Mouse (Mus musculus) MEL (cell line): ENCODE measurements around the gene Scnn1a. TPM values are rescaled to one million over a fixed set of nuclear protein-coding genes. Genes with fewer than 3 reads are reported as not detected.

Experiments used
- DNase-seq: peaks from one replicate; pipeline ENCODE4 v3.0.0; 2011; ENCODE audit warnings: low read depth, low spot score
- H3K27ac ChIP-seq: 2 replicates; pipeline ENCODE4 v1.5.1; 2012; ENCODE audit warnings: low read depth, mild to moderate bottlenecking, control low read depth, low read length, moderate library complexity; ENCODE audit not compliant: control insufficient read depth
- H3K27me3 ChIP-seq, 2 experiments: fragments of 150-350 bp in 1 of 2; sonication (generic) in 1 of 2; 2 replicates each; pipeline ENCODE4 v1.6.1; 2012; ENCODE audit warnings: low read length in 2 of 2, mild to moderate bottlenecking in 2 of 2, improper control_type of control experiment in 1 of 2, moderate library complexity in 1 of 2; ENCODE audit not compliant: insufficient read depth in 2 of 2, control insufficient read depth in 1 of 2
- H3K36me3 ChIP-seq, 2 experiments: 2 replicates each; pipeline ENCODE4 v1.6.1; 2012 to 2014; ENCODE audit warnings: low read length in 2 of 2, improper control_type of control experiment in 1 of 2, inconsistent platforms in 1 of 2, mild to moderate bottlenecking in 1 of 2; ENCODE audit not compliant: insufficient read depth in 2 of 2, control insufficient read depth in 1 of 2
- H3K4me1 ChIP-seq, 2 experiments: fragments of 150-350 bp in 1 of 2; sonication (generic) in 1 of 2; 2 replicates each; pipeline ENCODE4 v1.6.1; 2012; ENCODE audit warnings: low read length in 2 of 2, improper control_type of control experiment in 1 of 2, mild to moderate bottlenecking in 1 of 2; ENCODE audit not compliant: insufficient read depth in 2 of 2, control insufficient read depth in 1 of 2
- H3K4me3 ChIP-seq, 2 experiments: fragments of 150-350 bp in 1 of 2; sonication (generic) in 1 of 2; 2 replicates each; pipeline ENCODE4 v1.5.1; 2012; ENCODE audit warnings: low read depth in 2 of 2, low read length in 2 of 2, mild to moderate bottlenecking in 2 of 2, moderate library complexity in 2 of 2, control low read depth in 1 of 2, improper control_type of control experiment in 1 of 2; ENCODE audit not compliant: control insufficient read depth in 1 of 2, insufficient read depth in 1 of 2
- H3K79me2 ChIP-seq: 2 replicates; pipeline ENCODE4 v1.6.1; 2012; ENCODE audit warnings: mild to moderate bottlenecking, low read length, moderate library complexity; ENCODE audit not compliant: control insufficient read depth, poor library complexity, insufficient read depth
- H3K9ac ChIP-seq: 2 replicates; pipeline ENCODE4 v1.6.1; 2012; ENCODE audit warnings: low read depth, mild to moderate bottlenecking, control low read depth, low read length, moderate library complexity; ENCODE audit not compliant: control insufficient read depth, poor library complexity, severe bottlenecking
- H3K9me3 ChIP-seq: fragments of 150-350 bp; sonication (generic); replicated peaks from 2 replicates; pipeline ENCODE4 v1.6.1; 2012; ENCODE audit warnings: mild to moderate bottlenecking, low read length, improper control_type of control experiment, moderate library complexity; ENCODE audit not compliant: insufficient read depth
- CHD1 ChIP-seq: IDR thresholded peaks from 2 replicates; pipeline ENCODE4 v1.6.1; 2012; ENCODE audit warnings: low read depth, mild to moderate bottlenecking, inconsistent platforms, low read length, improper control_type of control experiment
- E2F4 ChIP-seq: IDR thresholded peaks from 2 replicates; pipeline ENCODE4 v1.6.1; 2011; ENCODE audit warnings: low read depth, low read length, improper control_type of control experiment, borderline replicate concordance
- ETS1 ChIP-seq: IDR thresholded peaks from 2 replicates; pipeline ENCODE4 v1.6.1; 2012; ENCODE audit warnings: low read depth, mild to moderate bottlenecking, inconsistent platforms, low read length, improper control_type of control experiment, moderate library complexity
- GABPA ChIP-seq: IDR thresholded peaks from 2 replicates; pipeline ENCODE4 v1.6.1; 2012; ENCODE audit warnings: low read depth, mild to moderate bottlenecking, inconsistent platforms, low read length, improper control_type of control experiment, moderate library complexity
- GATA1 ChIP-seq: IDR thresholded peaks from 2 replicates; pipeline ENCODE4 v1.6.1; 2011; ENCODE audit warnings: low read depth, low read length, improper control_type of control experiment
- MEF2A ChIP-seq: IDR thresholded peaks from 2 replicates; pipeline ENCODE4 v1.6.1; 2014; ENCODE audit warnings: low read depth, mild to moderate bottlenecking, inconsistent platforms, low read length, improper control_type of control experiment; ENCODE audit not compliant: poor library complexity, insufficient replicate concordance, severe bottlenecking; ENCODE audit errors: extremely low read depth
- MXI1 ChIP-seq: IDR thresholded peaks from 2 replicates; pipeline ENCODE4 v1.6.1; 2011; ENCODE audit warnings: mild to moderate bottlenecking, low read depth, low read length, improper control_type of control experiment
- MYB ChIP-seq: IDR thresholded peaks from 2 replicates; pipeline ENCODE4 v1.6.1; 2011; ENCODE audit warnings: mild to moderate bottlenecking, low read depth, low read length, improper control_type of control experiment
- NELFE ChIP-seq: IDR thresholded peaks from 2 replicates; pipeline ENCODE4 v1.6.1; 2011; ENCODE audit warnings: low read depth, low read length, improper control_type of control experiment
- POLR2A ChIP-seq, 2 experiments: IDR thresholded peaks; 2 replicates each; pipeline ENCODE4 v1.6.1; 2011 to 2012; ENCODE audit warnings: low read length in 2 of 2, mild to moderate bottlenecking in 2 of 2, control low read depth in 1 of 2, improper control_type of control experiment in 1 of 2, low read depth in 1 of 2, moderate library complexity in 1 of 2; ENCODE audit not compliant: control insufficient read depth in 1 of 2, insufficient read depth in 1 of 2, poor library complexity in 1 of 2
- POLR2AphosphoS5 ChIP-seq: IDR thresholded peaks from 2 replicates; pipeline ENCODE4 v1.6.1; 2012; ENCODE audit warnings: low read depth, borderline replicate concordance, mild to moderate bottlenecking, inconsistent platforms, low read length, moderate library complexity, mixed read lengths
- RCOR1 ChIP-seq: IDR thresholded peaks from 2 replicates; pipeline ENCODE4 v1.6.1; 2012; ENCODE audit warnings: low read depth, mild to moderate bottlenecking, inconsistent platforms, low read length, improper control_type of control experiment
- TBP ChIP-seq: IDR thresholded peaks from 2 replicates; pipeline ENCODE4 v1.8.0; 2011; ENCODE audit warnings: low read depth, low read length, improper control_type of control experiment
- UBTF ChIP-seq: IDR thresholded peaks from 2 replicates; pipeline ENCODE4 v1.6.1; 2012; ENCODE audit warnings: low read depth, mild to moderate bottlenecking, inconsistent platforms, low read length, improper control_type of control experiment, moderate library complexity, borderline replicate concordance; ENCODE audit not compliant: insufficient read depth
- USF1 ChIP-seq: IDR thresholded peaks from 2 replicates; pipeline ENCODE4 v1.6.1; 2014; ENCODE audit warnings: low read depth, mild to moderate bottlenecking, inconsistent platforms, low read length, improper control_type of control experiment, moderate library complexity
- ZKSCAN1 ChIP-seq: IDR thresholded peaks from 2 replicates; pipeline ENCODE4 v1.6.1; 2012; ENCODE audit warnings: low read depth, mild to moderate bottlenecking, inconsistent platforms, low read length, improper control_type of control experiment, moderate library complexity
- ZMIZ1 ChIP-seq: IDR thresholded peaks from 2 replicates; pipeline ENCODE4 v1.6.1; 2012; ENCODE audit warnings: low read depth, mild to moderate bottlenecking, inconsistent platforms, low read length, improper control_type of control experiment, moderate library complexity
- polyA plus RNA-seq, 2 experiments: library from polyadenylated mRNA; stranded (reverse) in 1 of 2; unstranded in 1 of 2; fragments of >175 nt in 1 of 2; fragments of >200 nt in 1 of 2; gene quantifications; 2 replicates each; pipeline versions ENCODE4 v1.2.1 to v1.2.4; 2012; ENCODE audit warnings: low replicate concordance in 2 of 2, low read depth in 1 of 2; ENCODE audit not compliant: insufficient read length in 2 of 2, insufficient read depth in 1 of 2, missing spikeins in 1 of 2
- total RNA-seq: library from RNA; depleted of rRNA; stranded (reverse); fragments of 300-350 nt; gene quantifications from 2 replicates; pipeline ENCODE4 v1.2.3, GENCODE M21; 2012

Scnn1a gene
- total and polyA plus RNA-seq, 3 experiments: 0.50 TPM; not detected in 2

DNA sequence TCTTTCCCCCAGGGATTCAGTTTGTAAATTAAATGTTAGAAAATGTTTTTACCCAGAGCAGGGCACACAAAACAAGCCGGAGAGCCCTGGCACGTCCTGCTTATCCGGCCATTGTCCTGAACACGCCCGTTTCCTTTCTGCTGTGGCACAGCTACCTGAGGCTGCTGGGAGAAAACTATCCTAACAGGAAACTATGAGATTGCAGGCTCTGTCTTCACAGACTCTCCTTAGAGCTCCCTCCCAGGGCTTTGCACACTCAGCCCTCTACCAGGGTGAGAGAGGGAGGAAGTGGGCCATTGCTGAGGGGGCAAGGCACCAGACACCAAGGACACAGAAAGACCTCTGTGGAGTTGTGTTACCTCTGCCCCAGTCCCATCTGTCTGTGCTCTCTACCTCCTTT is 19.8 kb downstream of the Scnn1a start:
- Histone ChIP-seq H3K27ac (no peak overlapping the region), H3K27me3 (peaks cover 1 to 2% of the 10 kb centered on the region in 2 experiments), H3K4me1 (peaks cover 0 to 2% of the 10 kb centered on the region in 2 experiments; a peak in 2 of 4 replicates), H3K36me3 (peaks cover 0 to under 1% of the 10 kb centered on the region in 2 experiments; a peak in 1 of 4 replicates)
- TF ChIP-seq GATA1 (no peak), ZKSCAN1 (no peak), TBP (no peak), USF1 (no peak), POLR2A (IDR thresholded peaks at IDR 0.05; ENCODE audit: control insufficient read depth in 1 of 2, insufficient read depth in 1 of 2, low read depth in 1 of 2, low read length in 2 of 2, poor library complexity in 1 of 2) (no peak), GABPA (no peak), MEF2A (no peak), ZMIZ1 (no peak), RCOR1 (no peak), CHD1 (no peak)
- TF ChIP-seq, all 39 proteins: peak for 0
- Histone ChIP-seq H3K4me3 (no peak overlapping the region), H3K9me3 (no peaks in the 10 kb centered on the region), H3K9ac (no peak overlapping the region), H3K79me2 (no peaks in the 10 kb centered on the region)
- no peak for DNase-seq

DNA sequence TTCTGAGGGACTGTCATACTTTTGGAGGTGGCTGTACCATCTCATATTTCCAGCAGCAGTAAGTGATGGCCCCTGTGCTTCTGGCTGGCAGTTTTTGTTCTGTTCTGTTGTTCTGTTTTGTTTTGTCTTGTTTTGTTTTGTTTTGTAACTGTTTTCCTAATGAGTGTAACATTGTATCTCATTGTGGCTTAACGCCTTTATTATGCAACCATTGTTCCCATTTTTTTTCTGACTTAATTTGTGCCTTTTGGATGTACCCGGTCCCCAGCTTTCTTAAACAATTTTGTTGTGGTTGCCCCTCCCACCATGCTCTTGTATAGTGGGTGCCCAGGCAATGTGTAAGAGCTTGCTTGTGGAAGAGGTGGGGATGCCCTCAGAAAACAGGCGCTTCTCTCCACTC is 21.7 kb downstream of the Scnn1a start:
- H3K79me2 ChIP-seq: no peaks in the 10 kb centered on the region
- H3K9ac ChIP-seq: no peak overlapping the region
- peaks cover 4 to 11% of the 10 kb centered on the region in 2 experiments for H3K4me1 ChIP-seq
- TF ChIP-seq MEF2A: no peak
- TF ChIP-seq UBTF: no peak
- no peak for TF ChIP-seq MYB
- no peak for TF ChIP-seq POLR2AphosphoS5
- no peak for TF ChIP-seq MXI1
- no peak for TF ChIP-seq NELFE
- no peak for TF ChIP-seq GABPA
- TF ChIP-seq E2F4: no peak
- no peak for TF ChIP-seq ETS1
- no peaks in the 10 kb centered on the region for H3K9me3 ChIP-seq
- peaks cover 0 to 2% of the 10 kb centered on the region in 2 experiments; a peak in 2 of 4 replicates for H3K27me3 ChIP-seq
- DNase-seq: no peak
- H3K36me3 ChIP-seq: peaks cover 0 to 5% of the 10 kb centered on the region in 2 experiments; a peak in 2 of 4 replicates
- H3K4me3 ChIP-seq: no peak overlapping the region
- no peak overlapping the region for H3K27ac ChIP-seq
